Mouse (Mus musculus) heart, embryonic 13.5 days (tissue): ENCODE results near the gene Poll. TPM values are rescaled to one million over a fixed set of nuclear protein-coding genes. Genes with fewer than 3 reads are reported as not detected.
A peak's percentile ranks its signal among the peaks of the same experiment; 100 is the strongest.

Source experiments
- ATAC-seq: fragments of 200-750 bp; cut with Nextera tagmentation; 2 replicates; pipeline ENCODE4 v1.8.0; 2017; ENCODE audit warnings: moderate TSS enrichment; ENCODE audit not compliant: insufficient number of reproducible peaks, low FRiP score, low TSS enrichment; ENCODE audit errors: extremely low read depth
- H3K27ac ChIP-seq: fragments of 300-500 bp; sonication (generic); replicated peaks from 2 replicates; pipeline ENCODE4 v1.5.1; 2015; ENCODE audit warnings: moderate library complexity, mild to moderate bottlenecking, inconsistent platforms
- H3K27me3 ChIP-seq: fragments of 300-500 bp; sonication (generic); replicated peaks from 2 replicates; pipeline ENCODE4 v1.6.1; 2015; ENCODE audit warnings: mild to moderate bottlenecking, inconsistent platforms
- H3K36me3 ChIP-seq: fragments of 300-500 bp; sonication (generic); 2 replicates; pipeline ENCODE4 v1.6.1; 2015; ENCODE audit warnings: mild to moderate bottlenecking, inconsistent platforms
- H3K4me1 ChIP-seq: fragments of 300-500 bp; sonication (generic); 2 replicates; pipeline ENCODE4 v1.6.1; 2015; ENCODE audit warnings: inconsistent platforms
- H3K4me2 ChIP-seq: fragments of 300-500 bp; sonication (generic); 2 replicates; pipeline ENCODE4 v1.6.1; 2015; ENCODE audit warnings: inconsistent platforms, mild to moderate bottlenecking, moderate library complexity
- H3K4me3 ChIP-seq: fragments of 300-500 bp; sonication (generic); 2 replicates; pipeline ENCODE4 v1.5.1; 2015; ENCODE audit warnings: moderate library complexity, mild to moderate bottlenecking, inconsistent platforms
- H3K9ac ChIP-seq: fragments of 300-500 bp; sonication (generic); 2 replicates; pipeline ENCODE4 v1.6.1; 2015; ENCODE audit warnings: inconsistent platforms, mild to moderate bottlenecking, moderate library complexity
- H3K9me3 ChIP-seq: fragments of 300-500 bp; sonication (generic); 2 replicates; pipeline ENCODE4 v1.6.1; 2016; ENCODE audit warnings: inconsistent platforms
- whole genome bisulfite sequencing: fragments of 180-500 bp; shearing (Covaris S2); methylation state at CpG from one replicate; pipeline ENCODE4 v1.1.7; 2015; ENCODE audit warnings: mixed read lengths; 5-methylcytosine and 5-hydroxymethylcytosine counted together
- polyA plus RNA-seq: library from polyadenylated mRNA; unstranded; fragments of >200 nt; fragmentation: Nextera tagmentation; extraction: Ambion mirVana; gene quantifications from 2 replicates; pipeline ENCODE4 v1.2.1, GENCODE M21; 2015

Poll gene
- polyA plus RNA-seq = 13.2 and 15.6 TPM in 2 replicates

GRCm38 (mm10) chr19:45560153-45560890, at the start of gene Poll, which contains the start of gene Gm17018:
Poll (minus strand) TSS chr19:45560531.
Gm17018 (plus strand) TSS chr19:45560615.
- Histone ChIP-seq H3K4me1 (peaks cover 14% of the 10 kb centered on the region), H3K9ac (peak within 1 kb of the TSS; percentile 94), H3K27ac (peak within 1 kb of the TSS; percentile 73), H3K27me3 (no peaks in the 10 kb centered on the region), H3K4me2 (peak within 1 kb of the TSS; percentile 97), H3K9me3 (no peaks in the 10 kb centered on the region), H3K4me3 (peak within 1 kb of the TSS; percentile 88), H3K36me3 (peaks cover 26% of the 10 kb centered on the region)
- ATAC-seq = peak; percentile 67
- under 1% methylated on average over 35 of the region's 35 CpGs for WGBS

- peaks cover 26% of the 10 kb centered on the region for H3K36me3 ChIP-seq
- peaks cover 24% of the 10 kb centered on the region for H3K4me1 ChIP-seq
- no peaks in the 10 kb centered on the region for H3K9me3 ChIP-seq
- 83% methylated on average over 13 of the region's 13 CpGs for WGBS
- H3K9ac ChIP-seq = no peak overlapping the region
- no peak for ATAC-seq
- H3K27ac ChIP-seq = no peak overlapping the region
- no peak overlapping the region for H3K4me3 ChIP-seq
- H3K27me3 ChIP-seq = no peaks in the 10 kb centered on the region
- no peak overlapping the region for H3K4me2 ChIP-seq
Measured at GRCm38 (mm10) chr19:45608648-45609339, 48.5 kb upstream of the Poll start.

GRCm38 (mm10) chr19:45607479-45607878, 47.1 kb upstream of the Poll start:
- 49% methylated on average over 7 of the region's 7 CpGs for WGBS

GRCm38 (mm10) chr19:45606701-45607100, 46.4 kb upstream of the Poll start:
- WGBS = 84% methylated on average over 4 of the region's 4 CpGs
- Histone ChIP-seq H3K9me3 (no peaks in the 10 kb centered on the region), H3K9ac (no peak overlapping the region), H3K4me1 (peaks cover 26% of the 10 kb centered on the region), H3K4me3 (no peak overlapping the region), H3K36me3 (peaks cover 32% of the 10 kb centered on the region), H3K27me3 (no peaks in the 10 kb centered on the region), H3K27ac (no peak overlapping the region), H3K4me2 (no peak overlapping the region)
- ATAC-seq = no peak

More at GRCm38 (mm10) chr19:45607479-45607878, 47.1 kb upstream of the Poll start:
- ATAC-seq = no peak
- H3K4me2 ChIP-seq = no peak overlapping the region
- peaks cover 28% of the 10 kb centered on the region for H3K36me3 ChIP-seq
- H3K9me3 ChIP-seq = no peaks in the 10 kb centered on the region
- H3K4me3 ChIP-seq = no peak overlapping the region
- H3K4me1 ChIP-seq = peaks cover 24% of the 10 kb centered on the region
- no peak overlapping the region for H3K27ac ChIP-seq
- H3K9ac ChIP-seq = no peak overlapping the region; the same call in 1 of the 2 replicates
- H3K27me3 ChIP-seq = no peaks in the 10 kb centered on the region

GRCm38 (mm10) chr19:45602606-45603005, 42.3 kb upstream of the Poll start:
- no peak overlapping the region for H3K27ac ChIP-seq
- H3K27me3 ChIP-seq = no peaks in the 10 kb centered on the region
- peaks cover 36% of the 10 kb centered on the region for H3K36me3 ChIP-seq
- no peak overlapping the region for H3K9ac ChIP-seq
- 63% methylated on average over 5 of the region's 5 CpGs for WGBS
- H3K4me3 ChIP-seq = no peak overlapping the region
- H3K4me2 ChIP-seq = no peak overlapping the region
- peaks cover 17% of the 10 kb centered on the region for H3K4me1 ChIP-seq
- ATAC-seq = no peak
- no peaks in the 10 kb centered on the region for H3K9me3 ChIP-seq

- Histone ChIP-seq H3K4me1 (peaks cover 6% of the 10 kb centered on the region), H3K9me3 (no peaks in the 10 kb centered on the region), H3K9ac (no peak overlapping the region), H3K27ac (no peak overlapping the region), H3K27me3 (no peaks in the 10 kb centered on the region), H3K36me3 (peaks cover 22% of the 10 kb centered on the region), H3K4me3 (no peak overlapping the region), H3K4me2 (no peak overlapping the region)
- WGBS = 72% methylated on average over 4 of the region's 4 CpGs
- ATAC-seq = no peak
Measured at GRCm38 (mm10) chr19:45597106-45597505, 36.8 kb upstream of the Poll start.

GRCm38 (mm10) chr19:45596434-45596833, 36.1 kb upstream of the Poll start:
- no peak for ATAC-seq
- Histone ChIP-seq H3K4me1 (peaks cover 12% of the 10 kb centered on the region), H3K27ac (no peak overlapping the region), H3K9ac (no peak overlapping the region), H3K4me2 (no peak overlapping the region), H3K4me3 (no peak overlapping the region), H3K9me3 (no peaks in the 10 kb centered on the region), H3K27me3 (no peaks in the 10 kb centered on the region), H3K36me3 (peaks cover 17% of the 10 kb centered on the region)
- 86% methylated on average over 6 of the region's 6 CpGs for WGBS

- Histone ChIP-seq H3K27ac (no peak overlapping the region), H3K36me3 (peaks cover 17% of the 10 kb centered on the region), H3K4me2 (no peak overlapping the region), H3K4me3 (no peak overlapping the region), H3K27me3 (no peaks in the 10 kb centered on the region), H3K4me1 (peaks cover 14% of the 10 kb centered on the region), H3K9ac (no peak overlapping the region), H3K9me3 (no peaks in the 10 kb centered on the region)
- ATAC-seq = no peak
- 44% methylated on average over 7 of the region's 7 CpGs for WGBS
Measured at GRCm38 (mm10) chr19:45596019-45596418, 35.7 kb upstream of the Poll start.

- Histone ChIP-seq H3K36me3 (peaks cover 23% of the 10 kb centered on the region), H3K9ac (no peak overlapping the region), H3K27me3 (no peaks in the 10 kb centered on the region), H3K4me3 (no peak overlapping the region), H3K4me1 (peaks cover 14% of the 10 kb centered on the region), H3K27ac (no peak overlapping the region), H3K4me2 (no peak overlapping the region), H3K9me3 (no peaks in the 10 kb centered on the region)
- no peak for ATAC-seq
- 88% methylated on average over 6 of the region's 6 CpGs for WGBS
Measured at GRCm38 (mm10) chr19:45595481-45595880, 35.1 kb upstream of the Poll start.

GRCm38 (mm10) chr19:45594079-45594478, 33.7 kb upstream of the Poll start:
- no peak overlapping the region for H3K4me3 ChIP-seq
- peaks cover 16% of the 10 kb centered on the region for H3K36me3 ChIP-seq
- no peak for ATAC-seq
- H3K9me3 ChIP-seq = no peaks in the 10 kb centered on the region
- H3K9ac ChIP-seq = no peak overlapping the region
- H3K4me1 ChIP-seq = peaks cover 14% of the 10 kb centered on the region
- no peak overlapping the region for H3K4me2 ChIP-seq
- H3K27ac ChIP-seq = no peak overlapping the region
- no peaks in the 10 kb centered on the region for H3K27me3 ChIP-seq
- WGBS = 77% methylated on average over 7 of the region's 7 CpGs

GRCm38 (mm10) chr19:45592916-45593315, 32.6 kb upstream of the Poll start:
- H3K4me2 ChIP-seq = no peak overlapping the region
- H3K27ac ChIP-seq = no peak overlapping the region
- H3K9ac ChIP-seq = no peak overlapping the region
- no peaks in the 10 kb centered on the region for H3K27me3 ChIP-seq
- H3K4me3 ChIP-seq = no peak overlapping the region
- peaks cover 14% of the 10 kb centered on the region for H3K4me1 ChIP-seq
- WGBS = 83% methylated on average over 9 of the region's 9 CpGs
- H3K36me3 ChIP-seq = peaks cover 26% of the 10 kb centered on the region
- no peak for ATAC-seq
- no peaks in the 10 kb centered on the region for H3K9me3 ChIP-seq
